Mouse (Mus musculus) ovary, postnatal 10 days (tissue): Measurements from ENCODE around the gene Simc1.

ENCODE experiments used
- DNase-seq: peaks from one replicate; pipeline ENCODE4 v3.0.0; 2022; ENCODE audit warnings: low spot score

Simc1 gene

GRCm38 (mm10) chr13:54585831-54586230, 82.3 kb downstream of the Simc1 start:
- DNase-seq: no peak

- DNase-seq: no peak
These were observed 85.9 kb downstream of the Simc1 start for GRCm38 (mm10) chr13:54589414-54589995.

- DNase-seq: peak; percentile 74
These were observed 86.7 kb downstream of the Simc1 start, which contains the start of the genes Nop16 and Higd2a for GRCm38 (mm10) chr13:54589996-54590951. Gene Nop16, minus strand, starts transcription at chr13:54590090. Gene Higd2a, plus strand, starts transcription at chr13:54590207.

GRCm38 (mm10) chr13:54591776-54592356, 88.3 kb downstream of the Simc1 start:
- DNase-seq: no peak

- no peak for DNase-seq
These were observed 90.0 kb downstream of the Simc1 start for GRCm38 (mm10) chr13:54593617-54594016.

- no peak for DNase-seq
These were observed 92.6 kb downstream of the Simc1 start for GRCm38 (mm10) chr13:54596107-54596690.

GRCm38 (mm10) chr13:54596870-54597269, 93.3 kb downstream of the Simc1 start:
- DNase-seq: no peak

- no peak for DNase-seq
These were observed 95.1 kb downstream of the Simc1 start for GRCm38 (mm10) chr13:54598622-54599143.
